Mouse (Mus musculus): Measurements from ENCODE around the gene Gm10436.
"Not testable (repeated sequence)": the region's sequence is repeated elsewhere in the genome, so short reads cannot be mapped to it uniquely, and the experiment has no call there.

Gm10436 gene

GRCm38 (mm10) chr12:88182008-88182407 lies at the start of gene Gm10436:
Gene Gm10436 (minus strand): TSS chr12:88182108.
- DNase-seq (ENCODE audit: low spot score in 2 of 2) = not testable (repeated sequence)

- no peak for DNase-seq (ENCODE audit: low spot score in 2 of 2)
Measured at GRCm38 (mm10) chr12:88219445-88219844, 37.5 kb upstream of the Gm10436 start.

- DNase-seq (ENCODE audit: low spot score in 2 of 2) = not testable (repeated sequence)
Measured at GRCm38 (mm10) chr12:88218059-88218458, 36.2 kb upstream of the Gm10436 start.

- DNase-seq (ENCODE audit: low spot score in 2 of 2) = no peak
Measured at GRCm38 (mm10) chr12:88214641-88215040, 32.7 kb upstream of the Gm10436 start.

- DNase-seq (ENCODE audit: low spot score in 2 of 2) = not testable (repeated sequence)
Measured at GRCm38 (mm10) chr12:88211458-88211857, 29.6 kb upstream of the Gm10436 start.

GRCm38 (mm10) chr12:88202856-88203255 lies 20.9 kb upstream of the Gm10436 start:
- no peak for DNase-seq (ENCODE audit: low spot score in 2 of 2)
